Mouse (Mus musculus): Measurements from ENCODE around the gene Sel1l2.

- TF ChIP-seq EP300 (IDR thresholded peaks at IDR 0.05) (no peak), CTCF (IDR thresholded peaks at IDR 0.05) (peak; percentile 42)
Observed at GRCm38 (mm10) chr2:140200713-140201112, 188.8 kb downstream of the Sel1l2 start.
